16 mouse cellular contexts compared by ENCODE assay signal in the genomic region with DNA sequence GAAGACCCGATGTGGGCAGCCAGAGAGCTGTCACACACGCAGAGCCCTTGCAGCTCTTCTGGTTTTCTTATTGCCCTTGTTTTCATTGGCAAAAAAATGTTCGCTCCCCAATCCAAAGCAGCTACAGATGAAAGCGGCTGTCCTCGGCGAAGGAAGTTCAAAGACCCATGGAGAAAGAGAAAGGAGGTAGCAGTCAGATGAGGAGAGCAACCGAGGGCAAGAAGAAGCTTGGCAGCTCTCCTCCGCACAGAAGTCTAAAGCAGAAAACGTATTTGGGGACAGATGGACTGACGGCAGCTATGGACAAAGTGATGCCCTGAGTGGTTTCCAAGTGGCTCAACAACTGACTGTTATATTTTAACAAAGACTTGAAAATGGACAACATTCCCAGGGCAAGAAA. TPM values are rescaled to one million over a fixed set of nuclear protein-coding genes. Genes with fewer than 3 reads are reported as not detected.
A peak's percentile ranks its signal among the peaks of the same experiment; 100 is the strongest.
DNase-seq lines count a peak whose midpoint lies in the region; TF ChIP-seq lines count a peak whose summit lies in the region.
"Had no signal": no experiment of that assay in that cellular context is flagged by ENCODE, and none has a peak within 500 bp of the region (broad histone marks: within the 10 kb centered on the region; RNA-seq: fewer than 3 reads in every experiment).

No protein-coding gene starts in this region.

- intact Hi-C loops in left cerebral cortex, adult 2 months (cut with DNase I): no loop called here

- TF ChIP-seq CTCF in left cerebral cortex, adult 2 months (IDR thresholded peaks at IDR 0.05): no peak
- no peak for TF ChIP-seq CTCF in brain, embryonic 14.5 days (IDR thresholded peaks at IDR 0.05; ENCODE audit: borderline replicate concordance, extremely low read depth, insufficient read depth, insufficient read length)

- DNase-seq in cerebellum, adult 9-11 months: peak; percentile 27
- no peak for DNase-seq in cerebellum, postnatal 25 days
- peak in 1 of 2 experiments; percentile 10 for DNase-seq in left cerebral cortex, adult 2 months (ENCODE audit: extremely low spot score in 1 of 2, low spot score in 2 of 2)
- no peak for DNase-seq in left cerebral cortex, adult 9 months (ENCODE audit: low spot score in 2 of 2)
- DNase-seq in brain, embryonic 14.5 days (ENCODE audit: low read depth): peak; percentile 46
- peak; percentile 4 for DNase-seq in layer of hippocampus, adult 9-11 months
- DNase-seq in urinary bladder, adult 18-20 months (ENCODE audit: low spot score in 2 of 2): no peak
- DNase-seq in adrenal gland, postnatal 14 days: no peak
- DNase-seq: adrenal gland, postnatal 25 days; B cell, adult 2 months; gastrocnemius, adult 2 months; heart, postnatal 4 days; kidney, adult 18-20 months; lung, adult 2 months had no signal

- no peak overlapping the region for H3K4me3 ChIP-seq in left cerebral cortex, adult 2 months
- H3K4me3 ChIP-seq: embryonic facial prominence, embryonic 15.5 days; gastrocnemius, adult 2 months; heart, embryonic 10.5 days had no signal

- no peak for TF ChIP-seq POLR2A in brain, embryonic 14.5 days (IDR thresholded peaks at IDR 0.05; ENCODE audit: borderline replicate concordance, extremely low read depth, insufficient read depth, insufficient read length, poor library complexity, severe bottlenecking)

- H3K27ac ChIP-seq in left cerebral cortex, adult 2 months: peak overlapping the region; percentile 64
- H3K27ac ChIP-seq: embryonic facial prominence, embryonic 15.5 days; gastrocnemius, adult 2 months; heart, embryonic 10.5 days had no signal

RNA-seq across cellular contexts. Expression of gene Dph5, which starts 32.1 kb away (rescaled TPM):
- 10 to 100 TPM; 11.0 to 12.3 TPM for total RNA-seq in left cerebral cortex, adult 2 months (2021)
- 11.7 and 12.7 TPM in 2 replicates for polyA plus RNA-seq in brain, embryonic 14.5 days (2012; rRNA removed)
- 20.6 and 28.9 TPM in 2 replicates for total RNA-seq in adrenal gland, postnatal 14 days (2021)

Comparison
In these comparisons a context has a peak if more than half of its experiments do, and no peak if none do; other contexts are left out.
1. DNase-seq: peak in cerebellum, adult 9-11 months (single experiment), brain, embryonic 14.5 days (single experiment) and layer of hippocampus, adult 9-11 months (single experiment); none in cerebellum, postnatal 25 days (0 of 2), left cerebral cortex, adult 9 months (0 of 2), urinary bladder, adult 18-20 months (0 of 2) and adrenal gland, postnatal 14 days (single experiment).